Mouse (Mus musculus) testis, adult 2 months (tissue): ENCODE results near the gene Cd177.

Experiments used
- CTCF ChIP-seq: fragments of 200-500 bp; IDR thresholded peaks from 2 replicates; pipeline ENCODE4 v1.5.1; 2012; ENCODE audit warnings: low read depth, mild to moderate bottlenecking, inconsistent platforms, low read length, moderate library complexity; ENCODE audit not compliant: control insufficient read depth, insufficient read depth, insufficient replicate concordance
- POLR2A ChIP-seq: fragments of 200-500 bp; IDR thresholded peaks from 2 replicates; pipeline ENCODE4 v1.6.1; 2012; ENCODE audit warnings: low read depth, mild to moderate bottlenecking, inconsistent platforms, low read length, moderate library complexity; ENCODE audit not compliant: control insufficient read depth

GRCm38 (mm10) chr7:24758520-24758919, 1.6 kb downstream of the Cd177 start:
- TF ChIP-seq POLR2A (no peak), CTCF (no peak)
